Mouse (Mus musculus) adrenal gland, postnatal 14 days (tissue): ENCODE measurements around the gene Ppp2r3c. TPM values are rescaled to one million over a fixed set of nuclear protein-coding genes. Genes with fewer than 3 reads are reported as not detected.
"Not testable (repeated sequence)": the region's sequence is repeated elsewhere in the genome, so short reads cannot be mapped to it uniquely, and the experiment has no call there.

ENCODE experiments used
- DNase-seq: peaks from one replicate; pipeline ENCODE4 v3.0.0; 2021; ENCODE audit warnings: mixed read lengths
- total RNA-seq: library from RNA; stranded (reverse); gene quantifications from 2 replicates; pipeline ENCODE4 v1.2.3, GENCODE M21; 2021

Ppp2r3c gene
- total RNA-seq, 1 experiment from 2014 or later: 10.1 TPM

GRCm38 (mm10) chr12:55272243-55272642, 30.6 kb downstream of the Ppp2r3c start:
- DNase-seq: no peak

DNA sequence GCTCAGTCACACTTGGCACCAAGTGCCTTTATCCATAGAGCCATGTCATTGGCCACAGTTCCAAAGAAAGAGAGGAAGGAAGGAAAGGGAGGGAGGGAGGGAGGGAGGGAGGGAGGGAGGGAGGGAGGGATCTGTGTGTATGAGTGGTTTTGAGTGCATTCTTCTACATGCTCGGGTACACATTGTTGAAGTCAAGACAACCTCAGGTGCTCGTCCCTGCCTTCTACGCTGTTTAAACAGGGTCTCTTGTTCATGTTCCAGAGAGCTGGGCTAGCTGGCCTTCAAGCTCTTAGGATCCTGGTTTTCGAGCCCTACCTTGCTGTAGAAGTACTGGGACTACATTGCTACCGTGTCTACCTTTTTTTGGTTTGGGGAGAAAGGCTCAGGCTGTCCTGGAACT, 39.4 kb downstream of the Ppp2r3c start:
- not testable (repeated sequence) for DNase-seq

DNA sequence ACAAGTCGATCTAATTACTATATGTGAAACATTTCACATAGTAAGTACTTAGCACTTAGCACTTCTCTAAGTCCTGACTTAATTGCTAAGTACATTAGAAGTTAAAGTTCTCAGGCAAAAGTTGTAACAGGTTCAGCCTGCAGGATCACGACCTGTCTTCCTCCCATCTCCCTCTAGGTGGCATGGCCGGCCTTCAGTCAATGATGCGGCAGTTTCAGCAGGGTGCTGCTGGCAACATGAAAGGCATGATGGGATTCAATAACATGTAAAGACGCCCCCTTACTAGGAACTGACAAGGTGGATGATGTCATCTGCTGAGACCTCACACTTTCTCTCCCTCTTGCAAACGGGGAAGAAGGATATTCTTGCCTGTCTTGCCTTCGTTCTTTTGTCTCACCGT, 40.8 kb downstream of the Ppp2r3c start:
- DNase-seq: not testable (repeated sequence)

DNA sequence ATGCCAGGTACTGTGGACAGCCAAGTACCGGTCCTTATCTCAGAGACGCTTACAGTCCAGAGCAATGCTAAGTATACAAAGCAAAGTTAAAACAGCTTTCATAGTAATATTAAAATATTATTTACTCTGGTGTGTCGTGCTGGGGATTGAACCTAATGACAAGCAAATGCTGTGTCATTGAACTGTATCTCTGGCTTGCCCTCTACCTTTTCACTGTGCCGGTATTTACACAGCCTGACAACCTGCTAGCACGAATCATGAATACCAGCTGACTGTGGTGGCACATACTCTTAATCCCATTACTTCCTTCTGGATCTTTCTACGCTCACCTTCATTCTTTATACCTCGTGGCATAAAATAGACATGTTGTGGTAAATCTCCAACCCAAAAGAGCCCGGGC, 60.6 kb downstream of the Ppp2r3c start:
- DNase-seq: not testable (repeated sequence)

- DNase-seq: not testable (repeated sequence)
Observed at GRCm38 (mm10) chr12:55230520-55230861, 72.3 kb downstream of the Ppp2r3c start.

GRCm38 (mm10) chr12:55229626-55230519, 72.9 kb downstream of the Ppp2r3c start, which contains the start of gene Srp54c:
TSS of gene Srp54c (plus strand) at chr12:55230168.
- not testable (repeated sequence) for DNase-seq

Other genes starting within 250 kb of the Ppp2r3c start
- 11.5 and 12.8 TPM in 2 replicates for gene 2700097O09Rik, start 222.9 kb downstream of the Ppp2r3c start, total RNA-seq
- 145 and 146 TPM in 2 replicates for gene Srp54a, start 222.7 kb downstream of the Ppp2r3c start, total RNA-seq
- gene Fam177a, start 178.5 kb downstream of the Ppp2r3c start, total RNA-seq: 4.8 and 14.8 TPM in 2 replicates
- gene Srp54b, start 147.9 kb downstream of the Ppp2r3c start, total RNA-seq: 93.1 and 103 TPM in 2 replicates
- gene 1700047I17Rik2, start 103.4 kb downstream of the Ppp2r3c start, total RNA-seq: 8.0 TPM in 1 of 2 replicates, not detected in the other
- gene Srp54c, start 72.8 kb downstream of the Ppp2r3c start, total RNA-seq: 46.9 and 55.8 TPM in 2 replicates
- 17.0 and 17.6 TPM in 2 replicates for gene 1110008L16Rik, start 3.4 kb downstream of the Ppp2r3c start, total RNA-seq
- gene Psma6, start 81.2 kb upstream of the Ppp2r3c start, total RNA-seq: 226 and 253 TPM in 2 replicates
- gene Nfkbia, start 189.6 kb upstream of the Ppp2r3c start, total RNA-seq: 95.5 and 107 TPM in 2 replicates